Mouse (Mus musculus): ENCODE measurements at regions not wholly inside any gene's neighbourhood (a gene's known extent, or its start where the extent isn't known, plus 50 kb on each side); places are given as distances from the start of the nearest gene placed in this dataset.
A peak's percentile ranks its signal among the peaks of the same experiment; 100 is the strongest.

DNA sequence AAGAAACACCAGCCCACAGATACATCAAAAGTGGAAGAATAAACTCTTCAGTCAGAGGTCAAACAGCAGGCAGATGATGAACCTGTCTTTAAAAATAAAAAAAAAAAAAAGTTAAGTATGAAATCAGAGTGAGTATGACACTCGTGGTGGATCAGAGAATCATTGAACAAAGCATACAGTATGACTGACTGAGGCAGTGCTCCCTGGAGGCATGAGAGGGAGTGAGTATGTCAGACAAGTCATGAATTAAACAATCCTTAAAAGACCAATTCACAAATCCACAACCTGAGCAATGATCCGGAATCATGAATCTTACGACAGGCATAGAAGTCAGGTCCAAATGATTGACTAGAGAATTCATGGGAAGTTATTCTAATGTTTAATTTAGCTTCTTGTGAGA is 555.4 kb upstream of the Slc39a10 start:
- Histone ChIP-seq H3K4me3 (no peak overlapping the region), H3K27ac (no peak overlapping the region)
- no peak for DNase-seq (ENCODE audit: low spot score in 2 of 2)
- no peak for TF ChIP-seq CTCF (conservative IDR thresholded peaks at IDR 0.05)

DNA sequence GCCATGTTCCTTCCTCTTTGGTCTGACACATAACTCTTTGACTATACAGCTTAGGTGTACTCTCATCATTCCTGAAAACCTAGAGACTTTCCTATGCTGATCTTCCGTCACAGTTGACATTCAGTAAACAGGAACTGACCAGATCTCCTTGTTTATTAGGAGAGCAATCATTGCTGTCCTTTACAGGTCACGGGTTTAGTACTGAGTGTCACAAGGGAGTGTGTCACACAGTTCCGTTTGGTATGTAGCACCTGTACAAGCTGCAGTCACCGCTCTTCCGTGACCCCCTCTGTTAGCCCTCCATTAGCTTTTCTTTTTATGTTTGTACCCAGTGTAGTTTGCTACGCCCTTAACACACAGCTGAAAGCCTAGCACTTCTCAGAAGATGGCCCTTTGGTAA is 553.4 kb upstream of the Slc39a10 start:
- no peak overlapping the region for H3K27ac ChIP-seq
- DNase-seq (ENCODE audit: low spot score in 2 of 2) = no peak
- no peak overlapping the region for H3K4me3 ChIP-seq
- TF ChIP-seq CTCF (conservative IDR thresholded peaks at IDR 0.05) = no peak

DNA sequence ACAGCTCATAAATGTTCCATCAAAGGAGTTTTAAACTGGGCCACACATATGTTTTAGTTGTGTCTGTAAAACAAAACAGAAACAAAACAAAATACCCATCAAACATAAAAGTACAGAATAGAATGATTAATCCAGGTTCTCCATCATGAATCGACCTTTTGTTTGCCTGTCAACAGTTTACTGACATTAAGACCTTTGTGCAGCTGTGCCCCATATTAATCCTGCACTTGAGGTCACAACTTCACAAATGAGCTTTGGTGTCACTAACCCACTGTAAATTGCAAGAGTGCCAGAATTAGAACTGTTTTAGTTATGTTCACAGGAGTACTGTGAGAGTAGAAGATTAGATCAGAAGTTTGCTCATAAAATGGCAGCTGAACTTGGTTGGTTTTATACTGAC is 540.2 kb upstream of the Slc39a10 start:
- no peak overlapping the region for H3K4me3 ChIP-seq
- TF ChIP-seq CTCF (conservative IDR thresholded peaks at IDR 0.05) = no peak
- H3K27ac ChIP-seq = no peak overlapping the region

DNA sequence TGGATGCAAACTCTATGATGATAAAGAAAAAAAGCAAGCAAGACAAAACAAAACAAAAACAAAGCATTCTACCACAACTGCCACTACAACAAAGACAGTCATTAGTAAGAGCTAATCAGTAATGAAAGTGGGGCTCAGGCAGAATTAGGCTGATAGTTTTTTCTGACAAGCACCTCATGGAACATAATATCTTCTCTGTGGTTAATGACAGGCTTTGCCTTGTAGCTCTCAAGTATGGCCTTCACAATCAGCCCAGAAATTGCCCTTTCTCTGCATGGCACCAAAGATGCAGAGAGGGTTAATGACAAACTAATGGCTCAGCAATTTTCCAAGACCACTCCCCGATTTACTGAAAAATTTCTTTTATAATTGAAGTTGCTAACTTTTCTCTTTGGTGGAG is 512.5 kb upstream of the Slc39a10 start:
- TF ChIP-seq CTCF (conservative IDR thresholded peaks at IDR 0.05) = no peak
- no peak overlapping the region for H3K27ac ChIP-seq
- no peak for DNase-seq (ENCODE audit: low spot score in 2 of 2)
- no peak overlapping the region for H3K4me3 ChIP-seq

More for the DNA sequence above, 540.2 kb upstream of the Slc39a10 start:
- no peak for DNase-seq (ENCODE audit: low spot score in 2 of 2)

DNA sequence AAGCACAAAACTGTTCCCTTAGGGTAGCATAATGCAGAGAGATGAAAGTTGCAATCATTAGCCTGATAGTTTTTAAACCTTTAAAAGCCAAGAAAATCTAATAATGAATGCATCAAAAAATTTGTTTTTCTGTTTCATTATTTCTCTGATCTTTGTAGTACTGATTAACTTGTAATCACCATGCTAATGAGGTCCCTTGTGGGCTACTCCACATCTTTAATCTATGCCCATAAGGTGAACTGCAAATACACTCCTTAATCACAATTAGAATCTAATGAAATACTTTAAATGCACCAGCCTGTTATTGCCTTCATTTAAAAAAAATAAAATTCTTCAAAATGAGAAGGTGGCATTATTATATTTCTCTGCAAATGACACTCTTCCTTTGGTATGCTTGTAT is 493.9 kb upstream of the Slc39a10 start:
- no peak for TF ChIP-seq CTCF (conservative IDR thresholded peaks at IDR 0.05)
- no peak for DNase-seq (ENCODE audit: low spot score in 2 of 2)
- H3K4me3 ChIP-seq = no peak overlapping the region
- H3K27ac ChIP-seq = no peak overlapping the region

DNA sequence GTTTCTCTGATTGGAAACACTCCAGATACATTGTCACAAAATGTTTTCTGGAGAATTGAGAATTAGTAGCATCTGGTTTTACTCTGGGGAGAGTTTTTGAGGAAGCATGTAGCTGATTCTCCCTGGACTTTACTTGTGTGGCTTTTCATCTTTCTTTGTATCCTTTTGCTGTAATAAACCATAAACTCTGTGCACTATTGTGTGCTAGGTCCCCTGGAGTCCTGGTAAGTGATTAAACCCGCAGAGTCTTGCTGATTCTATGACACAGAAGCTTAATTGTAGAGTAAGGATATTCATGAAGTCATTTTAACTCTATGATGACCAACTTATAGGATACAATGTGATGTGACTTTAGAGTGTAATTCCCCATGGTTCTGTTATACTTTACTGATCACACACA is 486.1 kb upstream of the Slc39a10 start:
- DNase-seq (ENCODE audit: low spot score in 2 of 2) = no peak
- Histone ChIP-seq H3K27ac (no peak overlapping the region), H3K4me3 (no peak overlapping the region)
- TF ChIP-seq CTCF (conservative IDR thresholded peaks at IDR 0.05) = no peak

DNA sequence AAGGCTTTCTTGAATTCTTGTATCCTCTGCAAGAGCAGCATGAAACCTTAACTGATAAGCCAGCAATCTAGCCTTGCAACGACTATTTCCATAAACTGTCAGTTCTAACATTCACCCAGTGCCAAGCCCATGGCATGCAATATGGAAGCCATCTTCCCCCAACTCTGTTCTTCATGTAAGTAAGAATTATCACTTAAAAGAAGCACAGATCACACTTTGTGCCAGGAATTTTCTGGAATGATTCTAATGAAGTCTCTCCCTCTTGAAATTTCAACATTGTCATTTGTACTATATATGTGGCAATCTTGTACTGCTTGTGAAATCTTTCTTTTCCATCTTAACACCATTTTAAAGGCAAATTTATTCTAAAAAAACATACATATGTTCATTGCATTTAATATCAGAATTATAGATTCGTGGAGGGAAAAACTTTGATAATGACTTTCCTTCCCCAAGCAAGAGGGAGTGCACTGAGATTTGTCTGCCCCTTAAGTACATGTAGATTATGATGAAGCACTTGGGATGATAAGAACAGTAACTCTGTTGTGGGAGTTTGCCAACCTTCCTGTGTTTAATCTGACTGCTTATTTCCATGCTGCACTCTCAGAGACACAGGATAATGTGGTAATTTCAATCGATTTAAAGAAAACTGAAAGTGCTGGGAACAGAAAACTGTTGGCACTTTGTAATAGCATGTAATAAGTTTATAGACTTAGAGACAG is 447.2 kb upstream of the Slc39a10 start:
- DNase-seq (ENCODE audit: low spot score in 2 of 2) = no peak
- TF ChIP-seq CTCF (conservative IDR thresholded peaks at IDR 0.05) = no peak
- no peak overlapping the region for H3K27ac ChIP-seq
- H3K4me3 ChIP-seq = no peak overlapping the region

DNA sequence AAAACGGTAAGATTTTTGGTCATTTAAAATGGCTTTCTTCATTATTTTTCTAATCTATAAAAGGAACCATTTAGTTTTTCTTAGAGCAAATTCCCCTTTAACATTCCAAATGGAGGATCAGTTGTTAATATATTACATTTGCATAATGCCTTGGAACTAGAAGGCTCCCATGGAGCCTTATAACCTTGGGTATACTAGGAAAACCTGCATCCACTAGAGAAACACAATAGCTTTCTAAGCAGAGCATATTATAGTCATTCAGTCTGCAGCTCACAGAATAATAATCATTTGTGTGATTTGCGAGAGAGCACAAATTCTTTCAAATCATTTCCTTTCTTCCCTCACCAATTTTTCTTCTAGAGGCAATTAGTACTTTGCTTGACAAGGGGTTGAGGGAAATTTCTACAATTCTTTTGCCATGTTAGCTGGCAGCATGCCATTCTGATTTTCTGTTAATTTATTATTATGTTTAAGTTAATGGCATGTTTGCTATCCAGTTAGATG is 418.0 kb upstream of the Slc39a10 start:
- no peak overlapping the region for H3K27ac ChIP-seq
- no peak for DNase-seq (ENCODE audit: low spot score in 2 of 2)
- H3K4me3 ChIP-seq = no peak overlapping the region
- no peak for TF ChIP-seq CTCF (conservative IDR thresholded peaks at IDR 0.05)

DNA sequence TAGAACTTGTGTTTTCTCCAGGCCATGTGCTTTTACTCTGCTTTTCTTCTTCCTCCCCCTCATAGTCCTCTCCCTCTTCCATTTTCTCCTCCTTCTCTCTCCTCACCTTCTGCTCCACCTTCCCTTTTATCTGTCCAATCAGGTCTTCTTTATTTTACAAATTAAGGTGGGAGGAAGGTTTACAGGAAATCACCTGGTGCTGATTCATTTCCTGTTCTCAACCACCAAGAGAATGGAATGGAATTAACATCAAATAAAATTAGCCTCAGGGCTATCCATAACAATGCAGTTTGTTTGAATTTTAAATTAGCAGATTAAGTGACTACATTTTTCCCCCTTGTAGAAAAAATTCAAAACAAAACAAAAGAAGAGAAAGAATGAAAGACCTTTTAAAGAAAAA is 414.3 kb upstream of the Slc39a10 start:
- H3K27ac ChIP-seq = no peak overlapping the region
- TF ChIP-seq CTCF (conservative IDR thresholded peaks at IDR 0.05) = no peak
- DNase-seq (ENCODE audit: low spot score in 2 of 2) = no peak
- no peak overlapping the region for H3K4me3 ChIP-seq

DNA sequence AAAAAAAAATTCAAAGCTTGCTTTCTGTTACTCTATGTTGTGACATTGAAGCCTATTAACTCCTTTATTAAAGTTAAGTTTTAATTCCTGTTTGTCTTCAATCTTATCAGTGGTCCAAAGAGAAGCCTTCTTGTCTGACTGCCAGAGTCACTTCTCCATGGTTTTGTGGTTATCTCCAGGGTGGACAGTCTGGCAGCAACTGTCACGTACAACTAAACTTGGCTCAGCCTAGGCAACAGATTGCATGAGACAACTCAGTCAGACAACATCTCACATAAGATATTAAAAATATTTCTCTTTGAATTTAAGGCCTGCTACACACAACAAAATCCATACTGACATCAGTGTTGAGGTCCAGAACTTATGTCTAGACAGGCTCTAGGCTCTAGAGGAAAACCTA is 406.7 kb upstream of the Slc39a10 start:
- peak in 1 of 2 experiments; percentile 11 for DNase-seq (ENCODE audit: low spot score in 2 of 2)
- H3K27ac ChIP-seq = no peak overlapping the region
- TF ChIP-seq CTCF (conservative IDR thresholded peaks at IDR 0.05) = no peak
- H3K4me3 ChIP-seq = no peak overlapping the region

DNA sequence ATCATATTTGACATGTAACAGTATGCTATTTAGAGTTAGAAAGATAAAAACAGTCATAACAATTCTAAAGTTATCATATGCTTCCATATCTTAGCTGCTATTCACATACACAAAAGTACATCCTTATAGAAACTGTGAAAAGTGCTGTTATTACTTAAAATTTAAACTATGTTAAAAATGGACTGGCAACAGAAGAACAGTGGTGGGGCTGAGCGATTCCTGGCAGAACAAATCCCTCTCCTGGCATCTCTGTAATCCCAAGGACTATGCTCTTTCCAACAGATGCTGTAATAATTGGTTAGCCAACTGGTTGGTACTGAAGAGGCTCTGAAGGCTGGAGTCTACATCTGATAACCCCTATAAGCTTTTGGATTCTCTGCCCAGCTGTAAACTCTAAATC is 393.0 kb upstream of the Slc39a10 start:
- no peak overlapping the region for H3K27ac ChIP-seq
- no peak for DNase-seq (ENCODE audit: low spot score in 2 of 2)
- no peak overlapping the region for H3K4me3 ChIP-seq
- TF ChIP-seq CTCF (conservative IDR thresholded peaks at IDR 0.05) = no peak

DNA sequence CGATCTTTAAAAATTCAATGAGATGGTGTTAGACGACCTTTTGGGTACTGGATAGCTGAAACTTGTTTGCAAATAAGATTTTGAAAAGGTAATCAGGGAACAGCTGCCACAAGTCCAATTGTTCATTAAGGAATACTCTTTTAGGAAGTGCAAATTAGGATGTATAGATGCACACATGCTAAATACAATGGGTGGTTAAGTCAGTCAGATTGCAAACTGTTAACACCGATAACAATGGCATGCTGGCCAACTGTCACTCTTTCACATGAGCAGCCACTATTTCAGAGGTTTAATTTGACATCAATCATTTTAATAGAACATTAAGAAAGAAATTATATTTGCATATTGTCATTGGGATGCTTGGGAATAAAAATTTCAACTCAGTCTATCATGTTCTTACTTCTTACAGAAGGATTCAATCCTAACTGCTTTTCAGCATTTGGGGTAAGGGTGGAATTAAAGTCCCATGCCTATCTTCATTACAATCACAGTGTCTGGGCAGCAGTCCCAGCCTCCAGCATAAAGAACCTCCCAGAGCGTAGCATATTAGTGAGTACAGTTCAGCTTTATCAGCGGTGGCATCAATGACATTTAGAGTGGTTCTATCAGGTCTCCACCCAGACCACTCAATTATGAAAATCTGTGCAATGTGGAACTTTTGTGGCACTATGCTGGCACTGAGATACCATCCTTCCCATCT is 385.8 kb upstream of the Slc39a10 start:
- peak overlapping the region; percentile 54; the same call in 1 of the 2 replicates for H3K27ac ChIP-seq
- TF ChIP-seq CTCF (conservative IDR thresholded peaks at IDR 0.05) = no peak
- DNase-seq (ENCODE audit: low spot score in 2 of 2) = no peak

DNA sequence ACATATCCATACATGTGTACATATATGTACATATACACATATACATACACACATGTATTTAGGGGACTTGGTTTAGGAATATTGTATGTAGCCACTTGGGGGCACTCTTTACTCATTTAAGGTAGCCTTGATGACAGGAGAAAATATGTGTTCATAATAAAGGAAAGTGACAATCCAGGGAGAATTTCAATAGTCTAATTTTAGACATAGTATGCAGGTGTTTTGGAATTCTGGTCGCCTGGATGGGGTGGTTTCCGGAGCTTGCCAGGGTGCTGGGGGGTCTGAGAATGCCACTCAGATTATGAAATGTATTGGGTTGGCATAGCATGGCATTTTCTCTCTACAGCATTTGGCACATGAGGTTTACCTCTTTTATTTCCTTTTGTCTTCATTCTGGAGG is 385.2 kb upstream of the Slc39a10 start:
- peak; percentile 82 for TF ChIP-seq CTCF (conservative IDR thresholded peaks at IDR 0.05)
- Histone ChIP-seq H3K4me3 (no peak overlapping the region), H3K27ac (peak overlapping the region; percentile 54; the same call in 1 of the 2 replicates)
- peak; percentile 60 to 77 for DNase-seq (ENCODE audit: low spot score in 2 of 2)

More for the DNA sequence above, 385.8 kb upstream of the Slc39a10 start:
- H3K4me3 ChIP-seq = no peak overlapping the region

DNA sequence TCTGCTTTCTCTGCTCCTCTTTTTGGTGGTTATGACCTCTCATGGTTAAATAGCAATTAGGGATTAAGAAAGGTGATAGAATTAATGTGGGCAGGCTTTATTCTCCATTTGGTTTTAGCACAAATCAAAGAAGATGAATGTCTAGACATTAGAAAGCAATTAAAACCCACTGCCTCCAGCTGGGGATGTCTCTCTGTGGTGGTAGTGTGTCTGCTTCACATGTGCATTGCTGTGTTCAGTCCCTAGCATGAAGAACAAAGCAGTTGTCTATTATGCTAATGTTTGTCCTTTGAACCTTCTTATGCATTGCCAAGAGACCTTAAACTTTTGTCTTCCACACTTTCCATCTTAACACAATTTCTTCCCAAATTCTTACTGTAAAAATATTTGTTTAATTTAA is 379.5 kb upstream of the Slc39a10 start:
- DNase-seq (ENCODE audit: low spot score in 2 of 2) = no peak
- no peak for TF ChIP-seq CTCF (conservative IDR thresholded peaks at IDR 0.05)
- no peak overlapping the region for H3K27ac ChIP-seq
- no peak overlapping the region for H3K4me3 ChIP-seq
